Mouse (Mus musculus): ENCODE results near the gene Pgm5. TPM values are rescaled to one million over a fixed set of nuclear protein-coding genes. Genes with fewer than 3 reads are reported as not detected.

Pgm5 gene
- polyA plus RNA-seq, 1 experiment from 2014 or later: 0.28 TPM

GRCm38 (mm10) chr19:24861276-24861611, 411 bp downstream of the Pgm5 start:
- no peaks in the 10 kb centered on the region for H3K4me1 ChIP-seq (replicated peaks)
- WGBS (ENCODE audit: insufficient replicate concordance): 22% methylated on average over 13 of the region's 13 CpGs
- H3K4me2 ChIP-seq: peak overlapping the region; percentile 49
- H3K27me3 ChIP-seq: peaks cover 42% of the 10 kb centered on the region
- H3K27ac ChIP-seq: no peak overlapping the region
- no peaks in the 10 kb centered on the region for H3K9me3 ChIP-seq (replicated peaks)
- H3K4me3 ChIP-seq (replicated peaks): peak overlapping the region; percentile 44
- ATAC-seq (ENCODE audit: low read depth): no peak
- H3K36me3 ChIP-seq: no peaks in the 10 kb centered on the region
- H3K9ac ChIP-seq: no peak overlapping the region
- no peak for DNase-seq

GRCm38 (mm10) chr19:24851456-24852315, 10.0 kb downstream of the Pgm5 start:
- DNase-seq: no peak
- WGBS (ENCODE audit: insufficient replicate concordance): 78% methylated on average over 21 of the region's 21 CpGs
- Histone ChIP-seq H3K9me3 (replicated peaks) (no peaks in the 10 kb centered on the region), H3K27me3 (peaks cover 3% of the 10 kb centered on the region; the same call in 1 of the 2 replicates), H3K9ac (no peak overlapping the region), H3K4me3 (replicated peaks) (no peak overlapping the region), H3K36me3 (no peaks in the 10 kb centered on the region), H3K4me2 (no peak overlapping the region), H3K4me1 (replicated peaks) (no peaks in the 10 kb centered on the region), H3K27ac (no peak overlapping the region)
- ATAC-seq (ENCODE audit: low read depth): no peak

GRCm38 (mm10) chr19:24848844-24849243, 12.8 kb downstream of the Pgm5 start:
- H3K9me3 ChIP-seq (replicated peaks): no peaks in the 10 kb centered on the region
- ATAC-seq (ENCODE audit: low read depth): no peak
- no peaks in the 10 kb centered on the region for H3K36me3 ChIP-seq
- no peak overlapping the region for H3K4me2 ChIP-seq
- no peak overlapping the region for H3K4me3 ChIP-seq (replicated peaks)
- no peak for DNase-seq
- H3K9ac ChIP-seq: no peak overlapping the region
- H3K27me3 ChIP-seq: peaks cover 3% of the 10 kb centered on the region; the same call in 1 of the 2 replicates
- no peaks in the 10 kb centered on the region for H3K4me1 ChIP-seq (replicated peaks)
- H3K27ac ChIP-seq: no peak overlapping the region
- WGBS (ENCODE audit: insufficient replicate concordance): 65% methylated on average over 2 of the region's 2 CpGs

GRCm38 (mm10) chr19:24848345-24848744, 13.3 kb downstream of the Pgm5 start:
- WGBS (ENCODE audit: insufficient replicate concordance): 60% methylated on average over 7 of the region's 7 CpGs
- Histone ChIP-seq H3K4me1 (replicated peaks) (no peaks in the 10 kb centered on the region), H3K9ac (no peak overlapping the region), H3K36me3 (no peaks in the 10 kb centered on the region), H3K27ac (no peak overlapping the region), H3K27me3 (peaks cover 2% of the 10 kb centered on the region; the same call in 1 of the 2 replicates), H3K4me2 (no peak overlapping the region), H3K4me3 (replicated peaks) (no peak overlapping the region), H3K9me3 (replicated peaks) (no peaks in the 10 kb centered on the region)
- DNase-seq: no peak
- ATAC-seq (ENCODE audit: low read depth): no peak

- Histone ChIP-seq H3K4me1 (replicated peaks) (no peaks in the 10 kb centered on the region), H3K9ac (no peak overlapping the region)
These were observed 16.6 kb downstream of the Pgm5 start for GRCm38 (mm10) chr19:24845007-24845546.

GRCm38 (mm10) chr19:24842080-24842479, 19.6 kb downstream of the Pgm5 start:
- no peaks in the 10 kb centered on the region for H3K9me3 ChIP-seq (replicated peaks)
- H3K4me3 ChIP-seq (replicated peaks): no peak overlapping the region
- no peaks in the 10 kb centered on the region for H3K36me3 ChIP-seq
- WGBS (ENCODE audit: insufficient replicate concordance): 47% methylated on average over 3 of the region's 3 CpGs
- H3K4me1 ChIP-seq (replicated peaks): no peaks in the 10 kb centered on the region
- H3K27me3 ChIP-seq: no peaks in the 10 kb centered on the region
- no peak overlapping the region for H3K27ac ChIP-seq
- ATAC-seq (ENCODE audit: low read depth) (no peak), DNase-seq (no peak)
- no peak overlapping the region for H3K9ac ChIP-seq
- H3K4me2 ChIP-seq: no peak overlapping the region

More at GRCm38 (mm10) chr19:24845007-24845546, 16.6 kb downstream of the Pgm5 start:
- H3K4me2 ChIP-seq: no peak overlapping the region
- no peaks in the 10 kb centered on the region for H3K27me3 ChIP-seq
- no peak overlapping the region for H3K4me3 ChIP-seq (replicated peaks)
- H3K36me3 ChIP-seq: no peaks in the 10 kb centered on the region
- DNase-seq (no peak), ATAC-seq (ENCODE audit: low read depth) (no peak)
- no peaks in the 10 kb centered on the region for H3K9me3 ChIP-seq (replicated peaks)
- no peak overlapping the region for H3K27ac ChIP-seq
- 48% methylated on average over 7 of the region's 7 CpGs for WGBS (ENCODE audit: insufficient replicate concordance)

- Histone ChIP-seq H3K4me2 (no peak overlapping the region), H3K36me3 (no peaks in the 10 kb centered on the region), H3K9me3 (replicated peaks) (no peaks in the 10 kb centered on the region), H3K4me1 (replicated peaks) (no peaks in the 10 kb centered on the region), H3K4me3 (replicated peaks) (no peak overlapping the region), H3K27ac (no peak overlapping the region), H3K27me3 (no peaks in the 10 kb centered on the region), H3K9ac (no peak overlapping the region)
- WGBS (ENCODE audit: insufficient replicate concordance): 31% methylated on average over 4 of the region's 4 CpGs
- DNase-seq: no peak
- no peak for ATAC-seq (ENCODE audit: low read depth)
These were observed 37.1 kb downstream of the Pgm5 start for GRCm38 (mm10) chr19:24824517-24824916.

GRCm38 (mm10) chr19:24815661-24816221, 45.9 kb downstream of the Pgm5 start:
- H3K9ac ChIP-seq: no peak overlapping the region
- H3K27ac ChIP-seq: no peak overlapping the region
- H3K4me3 ChIP-seq (replicated peaks): no peak overlapping the region
- no peaks in the 10 kb centered on the region for H3K4me1 ChIP-seq (replicated peaks)
- H3K36me3 ChIP-seq: no peaks in the 10 kb centered on the region
- H3K4me2 ChIP-seq: no peak overlapping the region
- H3K27me3 ChIP-seq: no peaks in the 10 kb centered on the region; the same call in 1 of the 2 replicates
- whole genome bisulfite sequencing (ENCODE audit: insufficient replicate concordance): 65% methylated on average over 12 of the region's 12 CpGs
- ATAC-seq (ENCODE audit: low read depth) (no peak), DNase-seq (no peak)
- H3K9me3 ChIP-seq (replicated peaks): no peaks in the 10 kb centered on the region

GRCm38 (mm10) chr19:24812861-24813293, 48.8 kb downstream of the Pgm5 start:
- no peaks in the 10 kb centered on the region for H3K36me3 ChIP-seq
- no peak overlapping the region for H3K4me2 ChIP-seq
- H3K27ac ChIP-seq: no peak overlapping the region
- no peak for ATAC-seq (ENCODE audit: low read depth)
- H3K27me3 ChIP-seq: no peaks in the 10 kb centered on the region; the same call in 1 of the 2 replicates
- no peak overlapping the region for H3K4me3 ChIP-seq (replicated peaks)
- no peak for DNase-seq
- 65% methylated on average over 8 of the region's 8 CpGs for WGBS (ENCODE audit: insufficient replicate concordance)
- no peaks in the 10 kb centered on the region for H3K4me1 ChIP-seq (replicated peaks)
- no peak overlapping the region for H3K9ac ChIP-seq
- H3K9me3 ChIP-seq (replicated peaks): no peaks in the 10 kb centered on the region

- Histone ChIP-seq H3K4me1 (replicated peaks) (no peaks in the 10 kb centered on the region), H3K27ac (no peak overlapping the region), H3K36me3 (no peaks in the 10 kb centered on the region), H3K4me2 (no peak overlapping the region), H3K9ac (no peak overlapping the region), H3K9me3 (replicated peaks) (no peaks in the 10 kb centered on the region), H3K27me3 (no peaks in the 10 kb centered on the region; the same call in 1 of the 2 replicates), H3K4me3 (replicated peaks) (no peak overlapping the region)
- 61% methylated on average over 7 of the region's 7 CpGs for WGBS (ENCODE audit: insufficient replicate concordance)
- DNase-seq: no peak
- no peak for ATAC-seq (ENCODE audit: low read depth)
These were observed 49.4 kb downstream of the Pgm5 start for GRCm38 (mm10) chr19:24812106-24812810.

GRCm38 (mm10) chr19:24811451-24811850, 50.2 kb downstream of the Pgm5 start:
- ATAC-seq (ENCODE audit: low read depth) (no peak), DNase-seq (no peak)
- no peak overlapping the region for H3K27ac ChIP-seq
- no peak overlapping the region for H3K9ac ChIP-seq
- H3K4me1 ChIP-seq (replicated peaks): no peaks in the 10 kb centered on the region
- H3K4me2 ChIP-seq: no peak overlapping the region
- no peaks in the 10 kb centered on the region; the same call in 1 of the 2 replicates for H3K27me3 ChIP-seq
- H3K36me3 ChIP-seq: no peaks in the 10 kb centered on the region
- H3K9me3 ChIP-seq (replicated peaks): no peaks in the 10 kb centered on the region
- 58% methylated on average over 10 of the region's 10 CpGs for WGBS (ENCODE audit: insufficient replicate concordance)
- no peak overlapping the region for H3K4me3 ChIP-seq (replicated peaks)

All from liver, embryonic 13.5 days (tissue).